Mouse (Mus musculus) cerebellum, adult 9-11 months (tissue): ENCODE measurements around the gene Nat10.

Experiments used
- DNase-seq: peaks from one replicate; pipeline ENCODE4 v3.0.0; 2022

Nat10 gene

DNA sequence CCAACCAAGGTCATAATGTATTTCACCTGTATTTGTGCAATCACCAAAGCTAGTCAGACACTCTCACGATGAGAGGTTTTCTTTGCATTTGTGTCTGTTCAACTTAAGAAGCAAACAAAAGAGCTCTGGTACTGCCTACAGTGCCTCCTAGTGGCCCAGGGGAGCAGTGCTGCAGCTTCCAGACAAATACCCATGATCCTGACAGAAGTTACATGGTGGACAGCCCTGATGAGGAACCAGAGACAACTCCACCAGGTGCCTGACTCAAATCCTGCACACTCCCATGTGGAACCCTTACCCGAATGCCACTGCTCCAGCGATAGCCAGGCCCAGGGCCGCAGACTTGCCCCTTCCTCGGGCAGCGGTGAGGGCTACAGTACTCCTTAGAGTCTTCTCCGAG lies 17.1 kb downstream of the Nat10 start:
- DNase-seq: peak; percentile 34

DNA sequence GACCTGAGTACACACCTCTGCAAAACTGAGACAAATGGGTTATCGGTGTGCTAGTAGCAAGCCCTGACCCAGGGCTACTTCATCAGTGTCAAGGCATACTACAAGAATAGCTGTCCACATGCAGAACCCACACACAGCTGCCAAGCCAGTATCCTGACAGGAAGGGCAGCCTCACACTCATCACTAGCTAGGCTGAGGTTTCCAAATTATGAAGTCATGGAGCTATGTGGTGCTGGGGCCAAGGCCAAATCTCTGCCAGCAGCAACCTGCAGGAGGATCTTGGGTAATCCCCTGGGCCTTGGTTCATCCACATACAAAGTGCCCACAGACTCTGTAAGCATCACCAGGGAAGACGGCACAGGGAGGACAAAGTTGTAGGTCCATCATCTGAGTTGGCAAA lies 17.5 kb downstream of the Nat10 start:
- DNase-seq: no peak

DNA sequence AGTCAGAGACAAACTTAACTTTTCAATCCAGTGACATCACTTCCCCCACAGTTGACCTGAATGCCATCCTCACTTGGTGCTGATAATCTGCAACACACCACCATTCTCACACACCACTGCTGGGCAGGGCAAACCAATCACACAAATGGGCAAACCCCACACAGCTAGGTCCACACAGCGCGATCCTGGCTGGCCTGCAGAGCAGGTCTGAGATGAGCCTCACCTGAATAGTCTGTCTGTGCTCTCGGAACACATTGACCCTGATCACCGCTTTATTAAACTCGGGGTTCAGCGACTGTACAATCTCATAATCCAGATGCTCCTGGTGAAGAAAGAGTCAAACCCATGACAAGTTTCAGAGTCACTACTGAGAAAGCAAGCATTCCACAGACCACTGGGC lies 18.2 kb downstream of the Nat10 start:
- DNase-seq: no peak

DNA sequence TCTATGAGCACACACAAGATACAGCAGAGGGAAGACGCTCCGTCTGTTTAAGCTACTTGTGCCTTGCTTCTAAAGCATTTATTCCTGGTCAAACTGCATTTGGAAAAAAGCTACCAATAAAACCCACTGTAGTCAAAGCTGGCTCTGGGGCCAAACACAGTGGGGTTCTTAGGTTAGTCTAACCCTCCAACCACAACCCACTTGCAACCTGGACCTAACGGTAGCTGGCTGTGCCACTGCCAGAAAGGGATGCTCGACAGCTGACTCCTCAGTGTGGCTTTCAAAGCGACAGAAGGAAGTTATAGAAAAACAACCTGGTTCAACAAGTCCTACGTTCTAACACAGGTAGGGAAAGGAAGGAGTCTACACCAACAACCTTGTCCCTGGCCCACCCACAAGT lies 29.6 kb downstream of the Nat10 start:
- no peak for DNase-seq

- no peak for DNase-seq
These were observed 30.1 kb downstream of the Nat10 start for GRCm38 (mm10) chr2:103730999-103731398.

DNA sequence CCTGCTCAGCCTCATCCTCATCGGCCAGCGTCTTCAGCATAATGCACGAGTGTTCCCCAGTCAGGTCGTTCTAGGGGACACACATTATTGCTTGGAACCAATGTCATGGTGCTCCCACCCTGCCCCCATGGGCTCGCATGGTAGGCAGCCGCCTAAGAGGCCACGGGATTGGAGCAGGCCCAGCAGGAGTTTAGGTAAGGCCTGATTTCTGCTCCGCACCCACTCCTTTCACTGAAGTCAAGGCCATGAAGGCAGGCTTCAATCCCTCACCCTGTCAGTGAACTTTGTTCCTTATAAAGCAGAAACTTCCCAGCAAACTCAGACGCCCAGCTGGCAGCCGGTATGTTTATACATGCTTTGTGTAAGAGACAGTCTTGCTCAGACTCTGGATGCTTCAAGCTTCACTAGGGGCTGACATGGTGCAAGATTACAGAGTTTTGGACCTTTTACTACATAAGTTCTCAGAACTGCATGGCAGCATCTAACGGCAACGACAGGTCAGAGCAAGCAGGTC lies 33.0 kb downstream of the Nat10 start:
- no peak for DNase-seq

GRCm38 (mm10) chr2:103724521-103724920 lies 36.5 kb downstream of the Nat10 start:
- no peak for DNase-seq

DNA sequence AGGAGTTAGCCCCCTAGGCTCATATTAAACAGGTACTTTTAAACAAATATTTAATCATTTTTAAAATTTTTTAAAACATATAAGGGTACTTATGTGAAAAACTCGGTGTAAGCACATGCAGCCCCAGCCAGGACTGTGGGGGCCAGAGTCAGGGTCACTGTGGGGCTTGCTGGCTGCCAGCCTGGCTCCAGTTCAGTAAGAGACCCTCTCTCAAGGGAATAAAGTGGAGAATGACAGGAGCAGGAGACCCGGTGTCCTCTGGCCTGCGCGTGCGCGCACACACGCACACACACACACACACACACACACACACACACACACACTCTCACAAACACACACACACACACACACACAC lies 41.8 kb downstream of the Nat10 start:
- DNase-seq: no peak

GRCm38 (mm10) chr2:103718594-103719291 lies 42.3 kb downstream of the Nat10 start:
- peak; percentile 57 for DNase-seq

DNA sequence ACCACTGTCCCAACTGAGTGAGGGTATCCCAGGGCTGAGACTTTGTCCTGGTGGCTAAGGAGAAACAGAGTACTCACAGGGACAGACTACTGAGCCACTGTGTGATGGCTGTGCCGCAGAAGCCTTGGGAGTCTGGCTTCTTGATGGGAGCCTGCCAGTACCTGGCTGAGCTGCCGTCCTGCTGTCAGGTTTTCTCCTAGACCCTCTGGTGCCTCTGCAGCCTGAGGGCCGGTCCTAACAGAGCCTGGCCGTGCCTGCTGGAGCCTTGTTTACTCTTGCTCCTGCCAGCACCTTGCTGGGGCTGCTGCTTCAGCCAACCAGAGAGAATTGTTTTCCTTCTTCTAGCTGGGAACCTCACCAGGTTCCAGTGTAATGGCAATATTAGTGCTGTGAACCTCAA lies 46.7 kb downstream of the Nat10 start:
- DNase-seq: peak; percentile 14

DNA sequence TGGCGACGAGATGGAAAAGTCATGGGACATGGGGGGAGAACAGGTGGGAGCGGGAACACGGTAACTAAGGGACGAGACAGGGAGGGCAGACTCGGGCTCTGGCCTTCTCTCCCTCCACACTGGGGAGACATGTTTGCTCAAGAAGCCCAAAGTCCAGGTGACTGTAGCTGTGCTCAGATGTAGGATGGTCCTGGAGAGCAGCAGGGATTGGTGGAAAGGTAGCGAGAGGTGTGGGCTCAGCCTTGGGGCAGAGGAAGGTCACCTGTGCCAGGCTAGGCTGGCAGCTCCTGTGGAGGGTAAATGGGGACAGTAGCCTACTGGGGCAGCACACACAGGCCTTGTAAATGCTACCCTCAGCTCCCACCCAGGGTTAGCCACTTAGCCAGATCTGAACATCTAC lies 47.2 kb downstream of the Nat10 start:
- DNase-seq: no peak

GRCm38 (mm10) chr2:103710849-103711248 lies 50.2 kb downstream of the Nat10 start:
- DNase-seq: no peak

- no peak for DNase-seq
These were observed 53.9 kb downstream of the Nat10 start for GRCm38 (mm10) chr2:103707056-103707776.

GRCm38 (mm10) chr2:103706226-103706625 lies 54.8 kb downstream of the Nat10 start:
- DNase-seq: peak; percentile 54

DNA sequence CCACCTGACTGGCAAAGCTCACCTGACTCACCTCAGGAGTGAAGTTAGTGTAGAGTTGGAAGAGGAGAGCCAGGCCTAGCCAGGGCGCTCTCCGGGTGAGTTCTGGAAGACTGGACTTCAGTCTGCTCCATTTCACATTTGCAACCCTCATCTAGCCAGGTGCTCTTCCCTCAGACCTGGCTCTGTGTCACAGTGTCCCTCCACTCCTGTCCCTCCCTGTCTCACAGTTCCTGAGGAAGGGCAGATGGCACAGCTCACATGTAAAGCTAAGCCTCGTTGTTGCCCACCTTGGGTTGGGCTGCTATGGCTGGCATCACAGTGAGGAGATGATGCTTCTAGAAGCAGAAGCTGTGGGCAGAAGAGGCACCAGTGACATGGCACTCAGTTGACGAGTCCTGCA lies 55.2 kb downstream of the Nat10 start:
- DNase-seq: no peak

DNA sequence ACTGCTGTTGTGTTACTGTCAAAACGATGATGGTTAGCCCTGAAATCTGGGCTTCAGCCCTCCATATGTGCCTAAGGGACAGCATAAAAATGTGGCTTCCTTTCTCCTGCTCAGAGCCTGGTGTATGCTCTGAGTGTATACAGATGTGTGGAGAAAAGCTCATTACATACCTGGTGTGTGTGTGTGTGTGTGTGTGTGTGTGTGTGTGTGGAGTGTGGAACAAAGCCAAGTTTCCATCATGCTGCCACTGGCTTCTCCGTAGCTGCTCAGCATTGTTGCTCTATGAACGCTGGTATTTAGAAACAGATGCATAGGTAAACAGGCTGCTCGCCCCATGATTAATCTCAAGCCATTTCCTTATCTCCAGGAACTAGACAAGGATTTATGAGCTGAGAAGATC lies 57.2 kb downstream of the Nat10 start:
- no peak for DNase-seq

DNA sequence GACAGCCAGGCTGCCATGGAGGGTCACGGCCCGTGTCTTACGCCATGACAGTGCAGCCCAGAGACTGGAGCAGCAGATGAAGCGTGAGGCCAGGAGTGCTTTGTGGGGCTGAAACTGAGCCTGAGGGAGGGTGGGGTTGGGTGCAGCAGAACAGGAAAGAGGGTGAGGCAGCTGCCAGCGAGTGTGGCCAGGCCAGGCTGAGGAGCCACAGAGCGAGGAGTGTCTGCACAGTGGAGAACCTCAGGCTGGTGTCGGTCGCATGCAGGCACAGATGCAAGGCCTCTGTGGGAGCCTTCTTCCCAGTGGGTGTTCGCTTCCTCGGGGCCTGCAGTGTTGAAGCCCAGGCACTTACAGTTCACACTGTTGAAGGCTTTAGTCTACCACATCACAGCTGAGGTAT lies 57.7 kb downstream of the Nat10 start:
- no peak for DNase-seq

- no peak for DNase-seq
These were observed 60.6 kb downstream of the Nat10 start for GRCm38 (mm10) chr2:103700514-103700913.

DNA sequence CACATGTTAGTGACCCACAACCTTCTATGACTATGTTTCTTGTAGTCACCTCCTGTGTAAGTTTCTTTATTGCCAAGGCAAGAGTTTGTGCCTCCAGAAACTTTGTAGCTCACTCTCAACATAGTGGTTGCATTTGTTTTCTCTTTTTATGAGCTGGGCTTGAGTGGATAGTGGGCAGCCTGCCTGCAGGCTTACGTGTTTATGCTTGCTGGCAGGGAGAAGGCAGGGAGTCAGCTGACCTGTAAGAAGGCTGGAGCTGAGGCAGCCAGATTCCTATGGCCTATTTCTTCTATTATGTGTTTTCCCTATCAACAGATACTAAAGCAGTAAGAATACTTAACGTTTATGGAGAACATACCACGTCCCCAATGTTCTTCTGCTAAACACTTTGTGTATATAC lies 64.9 kb downstream of the Nat10 start:
- no peak for DNase-seq

DNA sequence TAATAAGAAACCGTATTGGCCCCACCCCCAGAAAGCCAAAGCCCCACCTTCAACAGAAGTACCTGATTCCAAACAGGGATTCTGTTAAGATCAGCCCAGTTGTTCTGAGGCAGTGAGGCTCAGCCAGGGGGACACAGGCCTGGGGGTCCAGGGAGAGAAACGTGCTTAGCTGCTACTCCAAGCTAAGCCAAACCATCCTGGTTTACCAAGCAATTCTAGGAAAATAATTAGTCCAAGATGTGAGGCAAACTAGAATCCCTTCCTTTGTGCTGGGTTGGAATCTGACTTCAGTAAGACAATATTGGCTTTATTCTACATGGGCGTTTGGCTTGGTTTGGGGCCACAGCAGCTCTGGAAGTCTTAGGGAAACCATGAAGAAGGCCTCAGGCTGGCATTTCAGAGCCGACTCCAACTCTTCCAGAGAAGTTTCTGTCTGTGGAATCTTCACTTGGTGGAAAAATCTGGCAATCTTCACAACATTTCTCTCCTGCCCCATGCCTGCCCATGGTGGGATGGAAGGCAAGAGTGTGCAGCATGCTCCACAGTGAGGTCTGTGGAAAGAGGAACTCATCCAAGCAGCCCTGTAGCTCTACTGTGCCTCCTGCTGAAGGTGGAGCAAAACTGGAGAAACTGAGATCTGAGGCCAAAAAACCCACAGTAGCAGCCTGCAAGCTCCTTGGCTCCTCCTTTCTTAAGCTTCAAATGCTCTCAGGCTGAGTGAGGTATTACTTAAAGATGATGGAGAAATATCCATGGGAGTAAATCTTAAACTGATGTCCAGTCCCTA lies 66.1 kb downstream of the Nat10 start:
- no peak for DNase-seq

- DNase-seq: no peak
These were observed 68.3 kb downstream of the Nat10 start for GRCm38 (mm10) chr2:103692810-103693209.

DNA sequence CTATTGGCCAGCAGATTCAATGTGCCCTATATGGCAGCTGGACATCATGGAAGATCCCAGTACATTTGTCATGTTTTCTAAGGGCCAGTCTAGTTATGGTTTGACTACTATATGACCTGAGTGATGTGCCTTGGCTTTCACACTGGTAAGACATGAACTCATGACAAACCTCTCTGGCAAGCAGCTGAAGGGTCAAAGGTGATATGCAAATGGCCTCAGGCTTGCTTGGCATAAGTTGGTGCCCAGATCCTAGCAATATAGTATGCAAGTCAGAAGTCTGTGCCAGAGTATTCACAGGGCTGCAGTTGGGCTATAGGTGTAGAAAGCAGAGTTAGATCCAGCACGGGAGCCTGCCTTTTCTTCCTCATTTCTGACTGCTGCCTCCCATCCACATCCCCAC lies 69.8 kb downstream of the Nat10 start:
- no peak for DNase-seq

DNA sequence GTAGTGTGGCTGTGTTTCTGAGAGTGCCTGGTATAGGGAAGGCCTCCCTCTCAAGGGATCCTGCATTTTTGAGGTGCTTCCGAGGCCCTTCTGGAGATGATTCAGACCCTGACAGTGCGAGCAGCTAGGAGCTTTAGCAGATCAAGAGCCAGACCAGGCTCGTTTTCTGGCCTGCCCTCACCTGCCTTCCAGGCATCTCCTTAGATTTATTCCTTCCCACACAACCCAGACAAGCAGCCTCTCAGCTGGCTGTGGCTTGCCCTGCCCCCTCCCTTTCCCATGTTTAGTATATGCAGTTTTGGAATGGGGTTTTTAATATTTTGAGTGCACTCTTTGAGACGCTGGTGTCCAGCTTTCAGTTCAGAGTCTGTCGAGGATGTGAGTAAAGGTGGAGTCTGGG lies 70.2 kb downstream of the Nat10 start:
- DNase-seq: no peak

GRCm38 (mm10) chr2:103690425-103690824 lies 70.6 kb downstream of the Nat10 start:
- DNase-seq: peak; percentile 48
